Mouse (Mus musculus): ENCODE data around the gene Rtn4. TPM values are rescaled to one million over a fixed set of nuclear protein-coding genes. Genes with fewer than 3 reads are reported as not detected.
"Not testable (repeated sequence)": the region's sequence is repeated elsewhere in the genome, so short reads cannot be mapped to it uniquely, and the experiment has no call there.

Rtn4 gene
- total RNA-seq, 2 experiments from 2014 or later, result 607 to 620 TPM

GRCm38 (mm10) chr11:29756007-29756406 lies 63.3 kb downstream of the Rtn4 start:
- DNase-seq; intact Hi-C loops (cut with DNase I): not testable (repeated sequence)

- intact Hi-C loops (cut with DNase I), result no loop called here
- no peak for DNase-seq
These were observed 65.9 kb downstream of the Rtn4 start for GRCm38 (mm10) chr11:29758617-29759016.

- DNase-seq, result no peak
- intact Hi-C loops (cut with DNase I), result no loop called here
These were observed 68.6 kb downstream of the Rtn4 start for GRCm38 (mm10) chr11:29761387-29761786.

- intact Hi-C loops (cut with DNase I), result no loop called here
These were observed 70.0 kb downstream of the Rtn4 start for GRCm38 (mm10) chr11:29762768-29763167.

GRCm38 (mm10) chr11:29765063-29765462 lies 72.3 kb downstream of the Rtn4 start:
- peak; percentile 19 for DNase-seq
- intact Hi-C loops (cut with DNase I), result no loop called here

More at GRCm38 (mm10) chr11:29762768-29763167, 70.0 kb downstream of the Rtn4 start:
- DNase-seq, result no peak

GRCm38 (mm10) chr11:29766313-29766982 lies 73.7 kb downstream of the Rtn4 start:
- no peak for DNase-seq
- intact Hi-C loops (cut with DNase I), result no loop called here

GRCm38 (mm10) chr11:29768523-29768922 lies 75.8 kb downstream of the Rtn4 start:
- no peak for DNase-seq
- intact Hi-C loops (cut with DNase I), result no loop called here

GRCm38 (mm10) chr11:29770666-29771400 lies 78.1 kb downstream of the Rtn4 start:
- DNase-seq, result no peak
- intact Hi-C loops (cut with DNase I), result no loop called here

- intact Hi-C loops (cut with DNase I), result no loop called here
- no peak for DNase-seq
These were observed 79.5 kb downstream of the Rtn4 start for GRCm38 (mm10) chr11:29772279-29772678.

GRCm38 (mm10) chr11:29774296-29774695 lies 81.5 kb downstream of the Rtn4 start:
- intact Hi-C loops (cut with DNase I), result no loop called here

GRCm38 (mm10) chr11:29774760-29775159 lies 82.0 kb downstream of the Rtn4 start:
- no peak for DNase-seq
- intact Hi-C loops (cut with DNase I), result no loop called here

More at GRCm38 (mm10) chr11:29774296-29774695, 81.5 kb downstream of the Rtn4 start:
- peak; percentile 41 for DNase-seq

- no peak for DNase-seq
- intact Hi-C loops (cut with DNase I), result no loop called here
These were observed 85.2 kb downstream of the Rtn4 start for GRCm38 (mm10) chr11:29777964-29778363.

- intact Hi-C loops (cut with DNase I), result no loop called here
These were observed 86.2 kb downstream of the Rtn4 start for GRCm38 (mm10) chr11:29778936-29779335.

GRCm38 (mm10) chr11:29779409-29780026 lies 86.8 kb downstream of the Rtn4 start:
- intact Hi-C loops (cut with DNase I), result no loop called here
- DNase-seq, result no peak

More at GRCm38 (mm10) chr11:29778936-29779335, 86.2 kb downstream of the Rtn4 start:
- DNase-seq, result no peak

GRCm38 (mm10) chr11:29786583-29787219 lies 94.0 kb downstream of the Rtn4 start:
- intact Hi-C loops (cut with DNase I), result no loop called here
- no peak for DNase-seq

- no peak for DNase-seq
- intact Hi-C loops (cut with DNase I), result no loop called here
These were observed 94.7 kb downstream of the Rtn4 start for GRCm38 (mm10) chr11:29787473-29787872.

- no peak for DNase-seq
- intact Hi-C loops (cut with DNase I), result no loop called here
These were observed 95.8 kb downstream of the Rtn4 start for GRCm38 (mm10) chr11:29788499-29788898.

- intact Hi-C loops (cut with DNase I), result no loop called here
- peak; percentile 55 for DNase-seq
These were observed 96.3 kb downstream of the Rtn4 start for GRCm38 (mm10) chr11:29788921-29789638.

- DNase-seq, result no peak
- intact Hi-C loops (cut with DNase I), result no loop called here
These were observed 98.0 kb downstream of the Rtn4 start for GRCm38 (mm10) chr11:29790796-29791195.

Measured in left cerebral cortex, postnatal 4 days (tissue).